Mouse (Mus musculus) T-helper 2 cell (primary cell): Measurements from ENCODE around the gene Rgs9bp.

Source experiments
- in situ Hi-C: fragments of 300-600 bp; cut with MboI, MseI; formaldehyde crosslinking; loops from one replicate; pipeline ENCODE4 v1.15.1; 2025; ENCODE audit warnings: high pct_unique_total_duplicates

The Rgs9bp gene

GRCm38 (mm10) chr7:35585191-35586054 is at the start of gene Rgs9bp:
TSS of gene Rgs9bp (minus strand) at chr7:35585582.
- in situ Hi-C loops = loop anchor here (10.0 kb wide), 1 partner anchor 271 kb away; the partner anchor contains the start of gene Gpatch1

DNA sequence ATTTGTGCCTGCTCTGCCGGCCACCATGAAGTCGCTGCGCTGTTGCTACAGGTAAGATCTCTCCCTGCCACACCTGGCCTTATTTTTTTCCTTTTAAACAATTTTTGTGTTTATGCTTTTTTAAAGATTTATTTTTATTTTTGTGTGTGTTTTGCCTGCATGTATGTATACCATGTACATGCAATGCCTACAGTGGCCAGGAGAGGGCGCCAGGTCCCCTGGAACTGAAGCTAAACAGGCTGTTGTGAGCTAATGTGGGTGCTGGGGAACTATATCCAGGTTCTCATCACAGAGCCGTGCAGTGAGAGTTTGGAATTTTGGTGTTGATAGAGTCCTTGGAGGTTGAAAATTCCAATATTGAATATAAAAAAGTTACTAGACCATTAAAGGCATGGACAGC is 43.1 kb upstream of the Rgs9bp start:
- in situ Hi-C loops = no loop called here

- in situ Hi-C loops = no loop called here
These were observed 42.0 kb upstream of the Rgs9bp start for GRCm38 (mm10) chr7:35627371-35627770.

DNA sequence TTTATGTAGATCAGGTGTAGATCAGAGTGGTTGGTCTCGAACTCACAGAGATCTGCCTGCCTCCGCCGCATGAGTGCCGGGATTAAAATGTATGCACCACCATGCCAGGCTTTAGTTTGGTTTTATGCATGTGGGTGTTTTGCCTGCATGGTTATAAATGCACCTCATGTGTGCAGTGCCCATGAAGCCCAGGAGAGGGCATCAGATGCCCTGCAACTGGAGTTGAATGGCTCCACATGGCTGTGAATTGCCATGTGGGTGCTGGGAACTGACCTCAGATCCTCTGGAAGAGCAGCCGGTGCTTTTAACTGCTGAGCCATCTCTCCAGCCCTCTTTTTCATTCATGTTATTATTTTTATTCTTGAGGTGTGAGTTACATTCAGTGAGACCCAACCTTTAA is 40.7 kb upstream of the Rgs9bp start:
- in situ Hi-C loops = no loop called here

- in situ Hi-C loops = no loop called here
These were observed 37.2 kb upstream of the Rgs9bp start for GRCm38 (mm10) chr7:35622626-35623025.

DNA sequence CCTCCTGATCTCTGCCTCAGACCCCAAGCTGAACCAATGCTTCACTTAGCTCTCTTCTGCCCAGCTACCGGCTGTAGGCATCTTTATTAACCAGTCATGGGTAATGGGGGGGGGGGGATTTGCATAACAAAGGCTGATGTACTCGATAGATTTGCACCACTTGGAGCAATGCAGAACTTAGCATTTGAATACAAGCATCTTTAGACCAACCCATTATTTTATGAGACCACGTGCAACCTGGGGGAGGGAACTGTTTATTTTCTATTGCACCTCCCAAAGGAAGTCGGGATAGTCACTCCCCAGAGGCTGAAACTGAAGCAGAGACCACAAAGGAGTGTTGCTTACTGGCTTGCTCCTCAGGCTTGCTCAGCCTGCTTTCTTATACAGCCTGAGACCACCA is 32.1 kb upstream of the Rgs9bp start:
- in situ Hi-C loops = no loop called here

DNA sequence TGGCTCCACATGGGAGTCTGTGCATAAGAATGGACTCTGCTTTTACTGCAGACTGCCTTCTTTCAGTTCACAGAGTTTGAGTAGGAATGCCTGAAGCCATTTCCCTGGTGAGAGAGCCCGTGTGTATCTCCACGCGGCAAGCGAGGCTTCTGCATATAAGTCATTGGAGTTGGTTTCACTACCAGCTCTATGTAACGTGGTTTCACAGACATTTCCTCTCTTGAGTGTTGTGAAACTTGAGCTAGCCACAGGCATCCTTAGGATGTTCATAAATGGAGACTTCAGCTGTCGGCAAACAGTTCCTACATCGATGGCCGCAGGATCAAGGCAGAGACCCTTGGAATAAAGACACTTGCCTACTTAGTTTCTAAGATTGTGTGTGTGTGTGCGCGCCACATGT is 23.9 kb upstream of the Rgs9bp start:
- in situ Hi-C loops = no loop called here

GRCm38 (mm10) chr7:35606816-35607215 is 21.4 kb upstream of the Rgs9bp start:
- in situ Hi-C loops = no loop called here

- in situ Hi-C loops = no loop called here
These were observed 17.4 kb upstream of the Rgs9bp start for GRCm38 (mm10) chr7:35602766-35603165.

GRCm38 (mm10) chr7:35601106-35601505 is 15.7 kb upstream of the Rgs9bp start:
- in situ Hi-C loops = no loop called here

DNA sequence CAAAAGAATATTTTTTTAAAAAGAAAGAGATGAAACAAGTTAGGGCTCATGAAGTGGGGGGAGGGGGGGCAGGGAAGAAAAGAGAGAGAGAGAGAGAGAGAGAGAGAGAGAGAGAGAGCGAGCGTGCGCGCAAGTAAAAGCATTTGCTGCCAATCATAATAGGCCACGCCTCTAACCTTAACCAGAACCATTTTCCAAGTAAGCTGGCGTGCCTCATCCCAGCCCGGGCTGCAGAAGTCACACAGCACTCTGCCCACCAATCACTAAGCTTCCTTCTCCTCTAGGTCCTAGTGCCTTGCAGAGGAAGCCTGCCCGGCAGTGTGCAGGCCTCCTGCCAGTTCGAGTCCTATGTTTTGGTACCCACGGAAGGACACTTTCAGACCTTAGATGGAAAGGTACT is 14.6 kb upstream of the Rgs9bp start:
- in situ Hi-C loops = no loop called here

GRCm38 (mm10) chr7:35599492-35599891 is 14.1 kb upstream of the Rgs9bp start:
- in situ Hi-C loops = loop anchor here (5.0 kb wide), 1 partner anchor 43 kb away; no protein-coding TSS in a partner anchor

- in situ Hi-C loops = no loop called here
These were observed 8.9 kb upstream of the Rgs9bp start for GRCm38 (mm10) chr7:35594311-35594710.

DNA sequence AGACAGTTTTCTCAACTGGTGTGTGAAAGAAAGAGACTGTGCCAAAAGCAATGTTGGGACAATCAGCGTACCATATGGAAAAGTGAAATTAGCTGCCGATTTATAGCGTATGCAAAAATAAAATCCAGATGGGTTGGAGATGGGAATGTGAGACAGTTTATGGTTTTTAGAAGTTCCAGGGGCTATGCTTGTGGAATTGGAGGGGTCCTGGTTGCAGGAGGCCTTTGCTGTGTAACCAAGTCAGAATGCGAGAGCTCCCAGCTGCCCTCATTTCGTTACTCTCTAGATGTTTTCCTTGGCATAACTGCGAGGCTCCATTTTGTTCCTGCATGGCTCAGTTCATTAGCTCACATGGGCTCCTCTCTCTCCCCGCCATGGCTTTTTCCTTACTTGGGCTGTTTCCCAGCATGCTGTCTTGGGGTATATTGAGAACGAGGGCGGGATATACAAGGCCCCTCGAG is 5.4 kb upstream of the Rgs9bp start:
- in situ Hi-C loops = no loop called here

GRCm38 (mm10) chr7:35589485-35589884 is 4.1 kb upstream of the Rgs9bp start:
- in situ Hi-C loops = loop anchor here (10.0 kb wide), 1 partner anchor 275 kb away; the partner anchor contains the start of gene Gpatch1

DNA sequence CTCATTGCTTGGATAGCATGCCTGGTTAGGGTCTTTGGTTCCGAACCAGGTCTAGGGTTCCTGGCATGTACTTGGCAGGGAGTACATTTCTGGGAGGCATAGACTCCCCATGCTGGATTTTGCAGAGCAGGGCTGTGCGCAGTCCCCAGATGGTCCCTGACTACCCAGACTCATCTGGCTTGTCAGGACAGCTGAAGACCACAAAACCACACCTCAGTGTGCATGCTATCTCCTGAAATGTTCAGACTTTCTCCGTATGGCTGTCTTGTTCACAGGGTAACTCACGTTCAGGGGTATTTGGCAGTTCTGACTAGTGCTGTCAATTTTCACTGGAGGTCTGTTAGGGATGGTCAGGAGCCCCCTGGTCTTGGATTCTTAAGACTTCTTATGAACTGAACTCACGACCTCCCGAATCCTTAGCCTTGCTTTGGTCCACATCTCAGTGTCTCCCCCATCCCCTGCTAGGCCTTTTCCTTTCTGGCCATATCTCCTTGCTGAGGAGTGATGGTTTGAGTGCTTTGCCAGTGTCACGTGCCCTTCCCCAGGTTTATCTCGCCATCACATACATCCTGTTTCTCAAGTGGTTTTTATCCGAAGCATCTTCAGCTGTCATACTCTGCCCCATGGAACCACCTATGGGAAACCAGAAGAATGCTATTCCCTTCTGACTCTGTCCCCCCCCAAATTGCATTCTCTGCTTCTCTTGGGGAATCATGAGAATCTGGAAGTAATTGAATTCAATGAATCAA is 3.5 kb upstream of the Rgs9bp start:
- in situ Hi-C loops = loop anchor here (10.0 kb wide), 1 partner anchor 274 kb away; the partner anchor contains the start of gene Gpatch1

DNA sequence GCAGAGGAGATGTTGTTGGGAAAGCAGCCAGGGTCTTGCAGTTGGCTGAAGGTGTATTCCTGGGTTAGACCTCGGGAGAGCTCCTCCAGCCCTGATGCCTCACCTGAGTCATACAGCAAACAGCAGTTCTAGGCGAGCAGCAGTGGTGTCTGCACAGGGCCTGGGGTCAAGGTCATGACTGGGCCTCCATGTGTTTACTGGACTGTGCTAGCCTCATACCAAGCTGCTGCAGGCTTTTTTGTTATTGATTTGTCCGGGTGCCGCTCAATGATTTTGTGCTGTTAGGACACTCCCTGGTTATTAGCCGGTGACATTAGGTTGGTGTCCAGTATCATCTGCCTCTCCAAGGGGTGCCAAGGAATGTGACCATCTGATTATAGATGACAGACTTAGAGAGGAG is 2.3 kb upstream of the Rgs9bp start:
- in situ Hi-C loops = loop anchor here (10.0 kb wide), 1 partner anchor 273 kb away; the partner anchor contains the start of gene Gpatch1

GRCm38 (mm10) chr7:35586906-35587445 is 1.6 kb upstream of the Rgs9bp start:
- in situ Hi-C loops = loop anchor here (10.0 kb wide), 1 partner anchor 272 kb away; the partner anchor contains the start of gene Gpatch1

GRCm38 (mm10) chr7:35586055-35586905 is 898 bp upstream of the Rgs9bp start, which contains the start of gene Ankrd27:
TSS of gene Ankrd27 (plus strand) at chr7:35586244.
- in situ Hi-C loops = loop anchor here (10.0 kb wide), 1 partner anchor 271 kb away; the partner anchor contains the start of gene Gpatch1

DNA sequence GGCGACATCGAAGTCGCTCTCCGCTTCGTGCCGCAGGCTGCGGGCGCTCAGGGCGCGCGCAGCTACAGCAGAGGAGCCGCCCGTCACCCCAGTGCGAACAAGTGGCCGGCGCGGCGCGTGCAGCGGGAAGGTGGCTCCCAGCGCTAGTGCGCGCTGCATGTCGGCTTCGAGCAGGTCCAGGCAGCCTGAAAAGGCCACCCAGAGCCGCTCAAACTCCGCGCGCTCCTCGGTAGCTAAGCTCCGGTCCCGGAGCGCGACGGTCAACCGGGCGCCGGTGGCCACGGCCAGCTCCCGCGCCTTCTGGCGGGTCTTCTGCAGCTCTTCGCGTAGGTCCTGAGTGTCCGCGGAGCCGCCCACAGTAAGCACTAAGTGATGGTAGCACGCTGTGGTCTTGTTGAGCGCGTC is 594 bp downstream of the Rgs9bp start:
- in situ Hi-C loops = loop anchor here (10.0 kb wide), 1 partner anchor 270 kb away; the partner anchor contains the start of gene Gpatch1
